ENCODE assay signal across 26 mouse cellular contexts in genomic region chr12:90085862-90086261, GRCm38 (mm10).
DNase-seq lines count a peak whose midpoint lies in the region; ATAC-seq and TF ChIP-seq lines count a peak whose summit lies in the region.
"Had no signal": no experiment of that assay in that cellular context is flagged by ENCODE, and none has a peak within 500 bp of the region (broad histone marks: within the 10 kb centered on the region; RNA-seq: fewer than 3 reads in every experiment).

No protein-coding gene starts in this region.

- H3K4me2 ChIP-seq in midbrain, postnatal 0 days (ENCODE audit: low read depth, low read length, poor library complexity, severe bottlenecking) = no peak overlapping the region
- H3K4me2 ChIP-seq: forebrain, embryonic 15.5 days; heart, embryonic 12.5 days; kidney, embryonic 15.5 days had no signal

- no peak overlapping the region for H3K9ac ChIP-seq in midbrain, postnatal 0 days (replicated peaks; ENCODE audit: low read length, poor library complexity, severe bottlenecking)
- H3K9ac ChIP-seq: forebrain, embryonic 15.5 days; heart, embryonic 12.5 days; kidney, embryonic 15.5 days; liver, postnatal 0 days had no signal

- TF ChIP-seq CTCF in midbrain, postnatal 0 days (IDR thresholded peaks at IDR 0.05) = no peak

- H3K4me1 ChIP-seq in midbrain, postnatal 0 days (ENCODE audit: insufficient read depth, low read length) = no peaks in the 10 kb centered on the region
- H3K4me1 ChIP-seq in midbrain, embryonic 10.5 days = no peaks in the 10 kb centered on the region
- H3K4me1 ChIP-seq: embryonic facial prominence, embryonic 10.5 days; forebrain, embryonic 15.5 days; heart, embryonic 12.5 days; hindbrain, embryonic 10.5 days; kidney, embryonic 15.5 days had no signal

- no peaks in the 10 kb centered on the region for H3K9me3 ChIP-seq in midbrain, postnatal 0 days (ENCODE audit: low read length)
- H3K9me3 ChIP-seq in midbrain, embryonic 10.5 days (replicated peaks) = no peaks in the 10 kb centered on the region
- H3K9me3 ChIP-seq: embryonic facial prominence, embryonic 10.5 days; forebrain, embryonic 15.5 days; heart, embryonic 12.5 days; hindbrain, embryonic 10.5 days; kidney, embryonic 15.5 days had no signal

- H3K4me3 ChIP-seq in midbrain, postnatal 0 days (ENCODE audit: low read depth, low read length) = no peak overlapping the region
- H3K4me3 ChIP-seq in midbrain, embryonic 10.5 days = no peak overlapping the region
- H3K4me3 ChIP-seq: embryonic facial prominence, embryonic 10.5 days; forebrain, embryonic 15.5 days; heart, embryonic 12.5 days; hindbrain, embryonic 10.5 days; kidney, embryonic 15.5 days; left cerebral cortex, adult 2 months had no signal

- no peak for DNase-seq in frontal cortex, postnatal 14 days (ENCODE audit: low spot score in 2 of 2)
- peak; percentile 26 for DNase-seq in midbrain, postnatal 0 days (ENCODE audit: low spot score)
- DNase-seq in midbrain, embryonic 10.5 days (ENCODE audit: low spot score) = no peak
- DNase-seq in cerebellum, adult 8-10 months = peak; percentile 87
- peak; percentile 90 to 93 for DNase-seq in cerebellum, postnatal 36 days
- DNase-seq in retina, postnatal 1 day = no peak
- no peak for DNase-seq in embryo, embryonic 10 days (ENCODE audit: low spot score)
- DNase-seq: adrenal gland, postnatal 25 days; gastrocnemius, postnatal 14 days; heart, adult 11 months; heart, postnatal 10 days; kidney, postnatal 36 days; liver, postnatal 0 days; right cerebral cortex, postnatal 14 days; thymus, postnatal 25 days had no signal

- no peaks in the 10 kb centered on the region for H3K36me3 ChIP-seq in midbrain, postnatal 0 days (ENCODE audit: insufficient read depth, low read length)
- no peaks in the 10 kb centered on the region for H3K36me3 ChIP-seq in midbrain, embryonic 10.5 days
- H3K36me3 ChIP-seq: embryonic facial prominence, embryonic 10.5 days; forebrain, embryonic 15.5 days; heart, embryonic 12.5 days; hindbrain, embryonic 10.5 days; kidney, embryonic 15.5 days had no signal

- ATAC-seq in frontal cortex, adult (ENCODE audit: low TSS enrichment) = peak; percentile 69
- no peak for ATAC-seq in midbrain, postnatal 0 days (ENCODE audit: low FRiP score)
- ATAC-seq: forebrain, embryonic 15.5 days; intestine, postnatal 0 days; liver, postnatal 0 days; lung, postnatal 0 days; midbrain, embryonic 16.5 days had no signal

- no peak overlapping the region for H3K27ac ChIP-seq in midbrain, postnatal 0 days (ENCODE audit: low read depth, low read length)
- no peak overlapping the region for H3K27ac ChIP-seq in midbrain, embryonic 10.5 days (replicated peaks)
- H3K27ac ChIP-seq: embryonic facial prominence, embryonic 10.5 days; forebrain, embryonic 15.5 days; hindbrain, embryonic 10.5 days; kidney, embryonic 15.5 days; left cerebral cortex, adult 2 months; macrophage had no signal

- H3K27me3 ChIP-seq in midbrain, postnatal 0 days (ENCODE audit: insufficient read depth, low read length) = no peaks in the 10 kb centered on the region
- H3K27me3 ChIP-seq in midbrain, embryonic 10.5 days (ENCODE audit: low read depth, poor library complexity, severe bottlenecking) = no peaks in the 10 kb centered on the region
- H3K27me3 ChIP-seq: forebrain, embryonic 15.5 days; heart, embryonic 12.5 days; kidney, embryonic 15.5 days had no signal

Comparison
In these comparisons a context has a peak if more than half of its experiments do, and no peak if none do; other contexts are left out.
1. DNase-seq: peak in midbrain, postnatal 0 days (single experiment), cerebellum, adult 8-10 months (single experiment) and cerebellum, postnatal 36 days (2 of 2); none in frontal cortex, postnatal 14 days (0 of 2), midbrain, embryonic 10.5 days (single experiment), retina, postnatal 1 day (single experiment) and embryo, embryonic 10 days (single experiment).